Mouse (Mus musculus) kidney, postnatal 36 days (tissue): ENCODE data around the gene Gpd1.
"Not testable (repeated sequence)": the region's sequence is repeated elsewhere in the genome, so short reads cannot be mapped to it uniquely, and the experiment has no call there.

Experiments used
- DNase-seq, 2 experiments: peaks; one replicate each; pipeline ENCODE4 v3.0.0; 2021 to 2022; ENCODE audit warnings: mixed read lengths in 2 of 2

The Gpd1 gene

DNA sequence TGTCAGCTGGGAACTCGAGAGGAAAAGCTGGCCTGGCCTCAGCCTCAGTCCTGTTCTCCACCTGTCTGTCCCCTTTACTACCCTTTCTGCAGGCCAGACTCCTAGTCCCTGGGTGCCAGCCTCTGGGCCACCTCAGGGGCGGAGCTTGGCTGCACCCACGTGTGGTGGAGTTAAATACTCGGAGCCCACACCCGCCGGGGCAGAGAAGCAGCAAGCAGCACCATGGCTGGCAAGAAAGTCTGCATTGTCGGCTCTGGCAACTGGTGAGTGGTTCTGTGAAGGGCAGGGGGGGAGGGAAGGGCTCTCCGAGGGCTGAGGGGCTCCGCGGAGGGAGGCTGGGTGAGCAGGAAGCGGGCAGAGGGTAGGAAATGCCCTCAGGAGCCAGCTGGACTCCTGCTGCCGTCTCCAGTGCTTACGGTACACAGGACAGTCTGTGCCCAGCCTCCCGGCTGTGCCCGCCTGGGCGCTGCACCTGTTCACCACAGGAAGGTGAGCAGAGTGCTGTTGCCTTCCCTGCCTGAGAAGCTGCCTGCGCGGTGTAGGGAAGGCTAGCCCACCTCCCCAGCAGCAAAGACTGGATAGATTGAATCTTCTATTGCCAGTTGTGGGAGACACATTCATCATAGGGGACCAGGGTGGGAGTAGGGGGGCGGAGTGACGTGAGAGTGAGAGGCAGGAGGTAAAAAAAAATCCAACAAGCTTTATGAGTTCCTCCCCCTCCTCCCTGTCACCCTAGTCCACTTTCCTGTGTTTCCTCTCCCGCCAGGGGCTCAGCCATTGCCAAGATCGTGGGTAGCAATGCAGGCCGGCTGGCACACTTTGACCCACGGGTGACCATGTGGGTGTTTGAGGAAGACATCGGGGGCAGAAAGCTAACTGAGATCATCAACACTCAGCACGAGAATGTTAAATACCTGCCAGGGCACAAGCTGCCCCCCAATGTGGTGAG is at the start of gene Gpd1:
Gene Gpd1, plus strand, starts transcription at position 130 of the 949 bp plus-strand sequence.
- DNase-seq, result peak; percentile 86 to 88

GRCm38 (mm10) chr15:99667544-99667943 is 49.8 kb upstream of the Gpd1 start:
- DNase-seq, result no peak

DNA sequence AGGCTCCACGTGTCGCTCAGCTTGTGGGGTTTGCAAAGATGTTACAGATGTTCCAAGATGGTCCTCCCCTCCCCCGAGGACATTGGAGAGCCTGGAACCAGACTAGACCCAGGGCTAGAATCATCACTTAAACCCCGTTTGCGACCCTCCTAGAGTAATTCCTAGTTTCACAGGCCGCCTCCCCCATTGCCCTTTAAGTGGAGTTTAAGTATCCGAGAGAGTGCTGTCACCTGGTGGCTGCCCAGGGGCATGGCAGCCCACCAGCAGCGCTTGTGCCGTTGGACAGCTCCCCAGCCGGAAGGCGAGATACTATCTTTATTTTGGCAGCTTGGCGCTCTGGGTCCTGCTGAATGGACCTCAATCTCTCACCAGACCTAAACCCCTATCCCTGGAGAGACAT is 48.4 kb upstream of the Gpd1 start:
- peak; percentile 77 to 88 for DNase-seq

DNA sequence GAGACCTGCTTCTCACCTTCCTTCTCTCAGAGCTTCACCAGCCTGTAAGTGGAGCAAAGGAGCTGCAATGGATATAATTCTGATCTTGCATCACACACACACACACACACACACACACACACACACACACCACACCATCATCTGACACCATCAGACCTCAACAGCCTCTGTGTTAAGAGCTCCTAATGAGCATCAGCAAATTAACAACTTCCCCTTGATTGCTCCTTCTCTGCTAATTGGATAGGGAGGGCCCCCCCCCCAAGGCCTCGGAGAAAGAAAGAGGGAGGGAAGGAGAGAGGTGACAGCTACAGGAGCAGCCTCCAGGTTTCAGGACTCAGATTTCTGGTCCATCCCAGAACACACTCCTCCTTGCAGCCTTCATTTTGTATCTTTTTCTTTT is 47.9 kb upstream of the Gpd1 start:
- DNase-seq, result no peak

DNA sequence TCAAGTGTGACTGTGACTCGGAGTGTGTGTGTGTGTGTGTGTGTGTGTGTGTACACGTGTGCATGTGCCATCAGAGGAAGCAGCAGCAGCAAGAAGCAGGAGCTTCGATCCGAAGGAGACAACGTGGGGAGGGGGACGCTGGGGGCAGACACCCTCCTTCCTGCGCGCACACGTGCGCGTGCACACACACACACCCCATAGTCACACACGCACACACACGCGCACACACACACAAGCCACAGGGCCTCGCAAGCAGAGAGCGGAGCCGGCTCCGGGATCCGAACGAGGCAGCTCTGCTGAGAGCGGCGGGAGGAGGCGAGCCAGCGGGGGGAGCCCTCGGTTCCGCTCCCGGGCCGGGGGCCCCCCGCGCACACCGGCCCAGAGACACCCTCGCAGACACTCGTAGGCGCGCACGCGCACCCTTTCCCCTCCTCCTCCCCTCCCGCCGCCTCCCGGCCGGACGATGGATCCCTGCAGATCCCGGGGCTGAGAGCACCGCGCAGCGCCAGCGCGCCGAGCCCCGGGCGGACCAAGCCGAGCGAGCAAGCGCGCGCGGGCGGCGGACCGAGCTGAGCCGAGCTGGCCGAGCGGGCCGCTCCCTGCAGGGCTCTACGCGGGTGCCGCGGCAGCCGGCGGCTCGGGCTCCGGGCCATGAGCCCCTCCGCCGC is 47.0 kb upstream of the Gpd1 start, which contains the start of gene Asic1:
Gene Asic1, plus strand, starts transcription at position 215 of the 668 bp plus-strand sequence.
- peak; percentile 53 to 79 for DNase-seq

- no peak for DNase-seq
These were observed 46.2 kb upstream of the Gpd1 start for GRCm38 (mm10) chr15:99670964-99671670.

DNA sequence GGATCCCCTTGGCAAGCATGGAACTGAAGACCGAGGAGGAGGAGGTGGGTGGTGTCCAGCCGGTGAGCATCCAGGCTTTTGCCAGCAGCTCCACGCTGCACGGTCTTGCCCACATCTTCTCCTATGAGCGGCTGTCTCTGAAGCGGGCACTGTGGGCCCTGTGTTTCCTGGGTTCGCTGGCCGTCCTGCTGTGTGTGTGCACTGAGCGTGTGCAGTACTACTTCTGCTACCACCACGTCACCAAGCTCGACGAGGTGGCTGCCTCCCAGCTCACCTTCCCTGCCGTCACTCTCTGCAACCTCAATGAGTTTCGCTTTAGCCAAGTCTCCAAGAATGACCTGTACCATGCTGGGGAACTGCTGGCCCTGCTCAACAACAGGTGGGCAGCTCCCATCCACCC is 45.5 kb upstream of the Gpd1 start:
- no peak for DNase-seq

- no peak for DNase-seq
These were observed 42.4 kb upstream of the Gpd1 start for GRCm38 (mm10) chr15:99674866-99675265.

DNA sequence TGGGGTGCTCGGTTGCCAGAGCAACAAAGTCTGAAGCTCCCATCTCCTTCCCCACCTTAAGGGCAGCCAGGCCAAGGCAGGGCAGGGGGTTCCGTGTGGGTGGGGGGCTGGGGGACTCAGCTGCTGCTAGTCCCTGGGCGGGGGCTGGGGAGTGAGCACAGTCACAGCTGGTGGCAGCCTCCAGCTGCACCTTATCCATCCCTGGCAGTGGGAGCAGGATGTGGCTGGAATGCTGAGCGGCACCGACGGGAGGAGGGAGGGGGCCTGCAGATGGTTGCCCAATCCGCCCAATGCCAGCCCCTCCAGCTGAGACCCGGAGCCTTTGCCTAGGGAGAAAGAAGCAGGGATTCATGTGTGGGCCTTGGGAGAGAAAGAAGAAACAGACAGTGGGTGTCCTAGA is 40.2 kb upstream of the Gpd1 start:
- DNase-seq, result no peak

DNA sequence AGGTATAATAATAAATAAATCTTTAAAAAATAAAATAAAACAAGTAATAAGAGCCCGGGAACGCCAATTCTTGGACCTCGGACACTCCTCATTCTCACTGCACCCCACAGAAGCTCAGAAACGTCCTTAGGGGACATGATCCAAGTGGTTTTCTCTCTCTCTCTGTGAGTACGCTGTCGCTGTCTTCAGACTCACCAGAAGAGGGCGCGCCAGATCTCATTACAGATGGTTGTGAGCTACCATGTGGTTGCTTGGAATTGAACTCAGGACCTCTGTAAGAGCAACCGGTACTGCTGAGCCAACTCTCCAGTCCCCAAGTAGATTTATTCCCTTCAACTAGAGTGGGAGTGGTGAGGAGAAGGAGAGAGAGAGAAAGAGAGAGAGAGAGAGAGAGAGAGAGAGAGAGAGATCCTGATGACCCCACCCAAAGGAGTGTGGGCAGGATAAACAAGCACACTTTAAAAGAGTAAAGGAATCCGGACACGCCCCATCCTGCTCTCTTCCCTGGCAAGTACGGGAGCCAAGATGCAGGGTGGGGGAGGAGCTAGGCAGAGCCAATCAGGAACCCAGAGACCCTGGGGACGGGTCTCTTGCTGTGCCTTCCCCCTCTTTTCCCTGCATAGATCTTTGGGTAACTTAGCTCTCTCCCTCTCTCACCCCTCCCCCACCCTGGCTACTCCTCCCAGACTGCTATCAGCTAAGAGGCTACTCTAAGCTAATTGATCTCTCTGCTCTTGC is 39.1 kb upstream of the Gpd1 start:
- DNase-seq, result peak in 1 of 2 experiments; percentile 68

DNA sequence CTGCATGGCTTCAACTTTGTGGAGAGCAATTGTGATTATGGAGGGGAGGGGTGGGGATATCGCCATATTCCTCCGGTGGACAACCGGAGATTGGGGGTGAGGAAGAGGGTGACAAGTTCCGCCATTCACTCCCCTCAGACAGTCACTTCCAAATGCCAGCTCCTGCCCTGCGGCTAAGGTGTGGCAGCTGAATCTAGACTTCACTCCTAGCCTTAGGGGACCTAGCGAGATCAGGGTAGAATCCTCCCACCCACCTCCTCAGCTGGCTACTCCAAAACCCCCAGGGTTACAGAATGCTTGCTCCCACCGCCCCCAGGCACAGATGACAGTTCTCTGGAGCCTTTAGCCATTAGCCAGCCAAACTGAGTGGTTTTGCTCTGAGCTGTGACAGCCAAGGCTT is 38.3 kb upstream of the Gpd1 start:
- DNase-seq, result no peak

GRCm38 (mm10) chr15:99682880-99683279 is 34.4 kb upstream of the Gpd1 start:
- DNase-seq, result peak in 1 of 2 experiments; percentile 23

DNA sequence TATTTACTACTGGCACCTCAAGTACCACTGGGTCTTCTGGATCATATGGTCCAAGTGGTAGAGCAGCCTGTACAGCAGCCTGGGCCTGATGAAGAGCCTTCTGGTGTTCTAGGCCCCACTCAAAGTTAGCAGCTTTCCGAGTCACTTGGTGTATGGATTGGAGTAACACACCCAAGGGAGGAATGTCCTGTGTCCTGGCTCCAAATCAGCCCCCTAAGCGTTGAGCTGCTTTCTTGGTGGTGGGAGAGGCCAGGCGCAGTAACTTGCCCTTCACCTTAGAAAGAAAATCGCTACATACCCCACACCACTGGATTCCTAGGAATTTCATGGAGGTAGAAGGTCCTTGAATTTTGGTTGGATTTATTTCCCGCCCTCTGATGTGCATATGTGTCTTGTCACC is 33.2 kb upstream of the Gpd1 start:
- no peak for DNase-seq

DNA sequence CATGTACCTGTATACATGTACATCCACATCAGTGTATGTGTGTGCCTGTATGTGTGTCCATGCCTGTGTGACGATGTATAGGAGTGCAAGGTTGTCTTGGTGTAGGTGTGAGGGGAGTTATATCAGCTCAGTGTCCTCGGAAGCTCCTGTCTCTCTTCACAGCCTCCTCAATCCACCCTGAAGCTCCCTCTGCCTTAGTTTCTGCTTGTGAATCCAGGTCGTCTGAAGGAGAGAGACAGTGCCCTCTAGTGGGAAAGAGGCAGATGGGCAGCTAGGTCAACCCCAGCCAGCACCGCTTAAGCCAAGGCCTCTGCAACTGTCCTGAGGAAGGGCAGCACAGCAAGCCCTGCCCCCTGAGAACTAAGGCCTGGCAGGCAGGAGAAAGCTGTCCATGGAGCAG is 28.6 kb upstream of the Gpd1 start:
- DNase-seq, result peak in 1 of 2 experiments; percentile 68

DNA sequence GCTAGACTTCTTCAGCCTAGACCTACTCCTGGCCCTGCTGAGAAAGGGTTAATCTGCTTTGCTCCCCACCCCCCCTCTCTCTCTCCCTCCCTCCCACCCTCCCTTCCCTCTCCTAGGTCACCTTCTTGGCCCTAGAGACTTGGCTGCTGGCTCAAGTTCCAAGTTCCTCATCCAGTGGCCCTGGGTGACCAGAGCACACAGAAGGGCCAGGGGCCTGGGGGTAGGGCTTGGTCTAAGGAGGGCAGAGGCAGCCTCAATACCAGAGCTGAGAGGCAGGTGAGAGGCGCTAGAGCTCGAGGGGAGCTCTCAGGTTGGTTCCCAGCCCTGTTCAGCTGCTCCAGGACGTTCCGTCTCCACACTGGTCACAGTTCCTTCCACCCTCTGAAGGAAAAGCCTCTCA is 26.4 kb upstream of the Gpd1 start:
- DNase-seq, result no peak

- no peak for DNase-seq
These were observed 25.3 kb upstream of the Gpd1 start for GRCm38 (mm10) chr15:99691976-99692375.

GRCm38 (mm10) chr15:99697309-99697708 is 20.0 kb upstream of the Gpd1 start:
- DNase-seq, result peak in 1 of 2 experiments; percentile 46

DNA sequence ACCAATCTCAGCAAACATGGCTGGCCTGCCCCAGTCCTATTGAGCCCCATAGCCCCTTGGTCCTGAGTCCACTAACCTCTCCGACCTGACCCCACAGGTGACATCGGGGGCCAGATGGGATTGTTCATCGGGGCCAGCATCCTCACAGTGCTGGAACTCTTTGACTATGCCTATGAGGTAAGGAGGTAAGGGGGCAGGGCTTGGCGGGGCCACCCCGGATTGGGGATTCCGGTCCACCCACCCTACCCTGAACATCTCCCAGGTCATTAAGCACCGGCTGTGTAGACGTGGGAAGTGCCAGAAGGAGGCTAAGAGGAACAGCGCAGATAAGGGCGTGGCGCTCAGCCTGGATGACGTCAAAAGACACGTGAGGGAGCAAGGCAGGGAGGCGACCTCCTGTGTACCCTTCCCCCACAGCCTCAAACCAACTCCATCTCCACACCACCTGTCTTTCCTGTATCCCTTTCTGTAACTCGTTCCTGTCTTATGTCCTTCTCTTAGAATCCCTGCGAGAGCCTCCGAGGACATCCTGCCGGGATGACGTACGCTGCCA is 18.7 kb upstream of the Gpd1 start:
- DNase-seq, result peak in 1 of 2 experiments; percentile 24

- DNase-seq, result no peak
These were observed 17.6 kb upstream of the Gpd1 start for GRCm38 (mm10) chr15:99699715-99700114.

DNA sequence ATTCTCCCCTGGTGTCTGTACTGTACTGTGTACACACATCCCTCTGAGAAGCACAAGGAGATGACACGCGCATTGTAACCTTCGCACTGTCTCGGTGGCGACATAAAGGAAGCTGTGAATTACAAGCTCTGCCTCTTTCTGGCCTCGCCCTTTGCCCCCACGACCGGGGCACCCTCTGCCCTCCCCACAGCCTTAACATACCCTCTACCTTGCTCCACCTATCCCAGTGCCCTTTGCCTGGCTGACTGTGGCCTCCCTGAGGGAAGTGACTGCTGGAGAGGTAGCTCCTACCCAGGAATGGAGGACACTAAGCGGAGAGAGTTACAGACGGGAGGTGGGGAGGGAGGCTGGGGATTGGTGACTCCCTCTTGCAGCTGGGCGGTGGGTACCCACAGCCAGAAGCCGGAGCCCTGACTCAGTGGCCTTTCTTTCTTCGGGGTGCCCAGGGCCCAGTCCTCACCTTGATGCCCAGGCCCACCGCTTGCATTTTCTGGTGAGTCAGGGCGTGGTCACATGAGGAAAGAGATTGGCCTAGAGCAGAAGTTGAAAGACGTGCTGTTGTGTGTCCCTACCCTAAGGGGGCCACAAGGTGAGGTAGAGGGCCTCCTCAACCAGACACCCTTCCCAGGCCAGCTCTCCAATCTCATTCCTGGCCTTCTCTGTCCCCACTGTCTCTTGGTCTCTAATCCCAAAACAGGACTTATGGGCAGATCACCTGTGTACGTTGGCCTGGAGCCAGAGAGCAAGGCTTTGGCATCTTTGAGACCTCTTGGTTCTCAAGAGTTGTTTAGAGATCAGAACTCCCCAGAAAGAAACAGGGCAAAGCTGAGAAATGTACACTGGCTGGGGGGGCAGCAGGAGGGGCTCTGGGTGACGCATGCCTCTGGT is 16.9 kb upstream of the Gpd1 start:
- peak in 1 of 2 experiments; percentile 43 for DNase-seq

DNA sequence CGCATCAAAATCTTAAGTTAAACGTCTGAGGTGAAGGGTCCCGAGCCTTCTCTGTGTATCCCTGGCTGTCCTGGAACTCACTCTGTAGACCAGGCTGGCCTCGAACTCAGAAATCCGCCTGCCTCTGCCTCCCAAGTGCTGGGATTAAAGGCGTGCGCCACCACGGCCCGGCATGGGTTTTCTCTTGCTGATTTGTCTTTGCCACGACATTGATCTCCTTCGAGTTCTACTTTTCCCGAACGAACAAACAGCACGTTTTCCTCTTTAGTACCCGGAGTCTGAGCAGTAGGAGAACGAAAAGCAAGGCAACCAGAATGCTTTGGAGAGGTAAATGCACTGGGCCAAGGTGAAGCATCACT is 15.7 kb upstream of the Gpd1 start:
- DNase-seq, result not testable (repeated sequence)
